Mouse (Mus musculus): ENCODE results near the gene Nup107. TPM values are rescaled to one million over a fixed set of nuclear protein-coding genes. Genes with fewer than 3 reads are reported as not detected.

The Nup107 gene
- polyA plus RNA-seq, 1 experiment from 2014 or later: 95.1 TPM

GRCm38 (mm10) chr10:117756784-117757183 is 35.7 kb downstream of the Nup107 start:
- Histone ChIP-seq H3K36me3 (ENCODE audit: control insufficient read depth, insufficient read depth, low read length) (peaks cover 41% of the 10 kb centered on the region), H3K27ac (ENCODE audit: low read depth, low read length) (no peak overlapping the region), H3K9me3 (ENCODE audit: control insufficient read depth, low read length) (no peaks in the 10 kb centered on the region), H3K4me2 (no peak overlapping the region), H3K4me3 (ENCODE audit: low read depth, low read length) (no peak overlapping the region), H3K4me1 (ENCODE audit: control insufficient read depth, insufficient read depth, low read length) (no peaks in the 10 kb centered on the region), H3K27me3 (ENCODE audit: control insufficient read depth, insufficient read depth, low read length) (no peaks in the 10 kb centered on the region), H3K9ac (ENCODE audit: low read length) (no peak overlapping the region)
- ATAC-seq (ENCODE audit: low FRiP score): no peak
- DNase-seq (ENCODE audit: low spot score, missing footprints): no peak
- 89% methylated on average over 5 of the region's 5 CpGs for WGBS

- Histone ChIP-seq H3K4me3 (ENCODE audit: low read depth, low read length) (no peak overlapping the region), H3K27ac (ENCODE audit: low read depth, low read length) (no peak overlapping the region), H3K9me3 (ENCODE audit: control insufficient read depth, low read length) (no peaks in the 10 kb centered on the region), H3K4me1 (ENCODE audit: control insufficient read depth, insufficient read depth, low read length) (no peaks in the 10 kb centered on the region), H3K36me3 (ENCODE audit: control insufficient read depth, insufficient read depth, low read length) (peaks cover 36% of the 10 kb centered on the region), H3K27me3 (ENCODE audit: control insufficient read depth, insufficient read depth, low read length) (no peaks in the 10 kb centered on the region), H3K9ac (ENCODE audit: low read length) (no peak overlapping the region), H3K4me2 (no peak overlapping the region)
- WGBS: 94% methylated on average over 11 of the region's 11 CpGs
- peak; percentile 23 for DNase-seq (ENCODE audit: low spot score, missing footprints)
- ATAC-seq (ENCODE audit: low FRiP score): no peak
These were observed 36.6 kb downstream of the Nup107 start for GRCm38 (mm10) chr10:117755799-117756467.

- Histone ChIP-seq H3K27me3 (ENCODE audit: control insufficient read depth, insufficient read depth, low read length) (no peaks in the 10 kb centered on the region), H3K27ac (ENCODE audit: low read depth, low read length) (no peak overlapping the region), H3K4me1 (ENCODE audit: control insufficient read depth, insufficient read depth, low read length) (no peaks in the 10 kb centered on the region), H3K9ac (ENCODE audit: low read length) (no peak overlapping the region), H3K4me3 (ENCODE audit: low read depth, low read length) (no peak overlapping the region), H3K9me3 (ENCODE audit: control insufficient read depth, low read length) (no peaks in the 10 kb centered on the region), H3K36me3 (ENCODE audit: control insufficient read depth, insufficient read depth, low read length) (peaks cover 33% of the 10 kb centered on the region), H3K4me2 (no peak overlapping the region)
- whole genome bisulfite sequencing: 94% methylated on average over 13 of the region's 13 CpGs
- ATAC-seq (ENCODE audit: low FRiP score): no peak
- peak; percentile 67 for DNase-seq (ENCODE audit: low spot score, missing footprints)
These were observed 37.3 kb downstream of the Nup107 start for GRCm38 (mm10) chr10:117755086-117755798.

- H3K27me3 ChIP-seq (ENCODE audit: control insufficient read depth, insufficient read depth, low read length): no peaks in the 10 kb centered on the region
- no peak overlapping the region for H3K27ac ChIP-seq (ENCODE audit: low read depth, low read length)
- no peaks in the 10 kb centered on the region for H3K4me1 ChIP-seq (ENCODE audit: control insufficient read depth, insufficient read depth, low read length)
- WGBS: 96% methylated on average over 7 of the region's 7 CpGs
- ATAC-seq (ENCODE audit: low FRiP score) (no peak), DNase-seq (ENCODE audit: low spot score, missing footprints) (no peak)
- no peaks in the 10 kb centered on the region for H3K9me3 ChIP-seq (ENCODE audit: control insufficient read depth, low read length)
- H3K36me3 ChIP-seq (ENCODE audit: control insufficient read depth, insufficient read depth, low read length): peaks cover 35% of the 10 kb centered on the region
- no peak overlapping the region for H3K4me3 ChIP-seq (ENCODE audit: low read depth, low read length)
- H3K9ac ChIP-seq (ENCODE audit: low read length): no peak overlapping the region
- H3K4me2 ChIP-seq: no peak overlapping the region
These were observed 37.9 kb downstream of the Nup107 start for GRCm38 (mm10) chr10:117754609-117754940.

- Histone ChIP-seq H3K27me3 (ENCODE audit: control insufficient read depth, insufficient read depth, low read length) (no peaks in the 10 kb centered on the region), H3K36me3 (ENCODE audit: control insufficient read depth, insufficient read depth, low read length) (peaks cover 33% of the 10 kb centered on the region), H3K4me1 (ENCODE audit: control insufficient read depth, insufficient read depth, low read length) (no peaks in the 10 kb centered on the region), H3K9ac (ENCODE audit: low read length) (no peak overlapping the region), H3K27ac (ENCODE audit: low read depth, low read length) (no peak overlapping the region), H3K9me3 (ENCODE audit: control insufficient read depth, low read length) (no peaks in the 10 kb centered on the region), H3K4me2 (no peak overlapping the region), H3K4me3 (ENCODE audit: low read depth, low read length) (no peak overlapping the region)
- 94% methylated on average over 8 of the region's 8 CpGs for WGBS
- no peak for ATAC-seq (ENCODE audit: low FRiP score)
- DNase-seq (ENCODE audit: low spot score, missing footprints): peak; percentile 37
These were observed 38.5 kb downstream of the Nup107 start for GRCm38 (mm10) chr10:117753711-117754608.

GRCm38 (mm10) chr10:117752851-117753647 is 39.5 kb downstream of the Nup107 start:
- Histone ChIP-seq H3K9ac (ENCODE audit: low read length) (no peak overlapping the region), H3K9me3 (ENCODE audit: control insufficient read depth, low read length) (no peaks in the 10 kb centered on the region), H3K4me1 (ENCODE audit: control insufficient read depth, insufficient read depth, low read length) (no peaks in the 10 kb centered on the region), H3K4me2 (no peak overlapping the region), H3K36me3 (ENCODE audit: control insufficient read depth, insufficient read depth, low read length) (peaks cover 28% of the 10 kb centered on the region), H3K27me3 (ENCODE audit: control insufficient read depth, insufficient read depth, low read length) (no peaks in the 10 kb centered on the region), H3K4me3 (ENCODE audit: low read depth, low read length) (no peak overlapping the region), H3K27ac (ENCODE audit: low read depth, low read length) (no peak overlapping the region)
- no peak for ATAC-seq (ENCODE audit: low FRiP score)
- peak; percentile 73 for DNase-seq (ENCODE audit: low spot score, missing footprints)
- 94% methylated on average over 5 of the region's 5 CpGs for WGBS

- ATAC-seq (ENCODE audit: low FRiP score): no peak
- Histone ChIP-seq H3K36me3 (ENCODE audit: control insufficient read depth, insufficient read depth, low read length) (peaks cover 23% of the 10 kb centered on the region), H3K27me3 (ENCODE audit: control insufficient read depth, insufficient read depth, low read length) (no peaks in the 10 kb centered on the region), H3K9ac (ENCODE audit: low read length) (no peak overlapping the region), H3K4me1 (ENCODE audit: control insufficient read depth, insufficient read depth, low read length) (no peaks in the 10 kb centered on the region), H3K9me3 (ENCODE audit: control insufficient read depth, low read length) (no peaks in the 10 kb centered on the region), H3K4me3 (ENCODE audit: low read depth, low read length) (no peak overlapping the region), H3K4me2 (no peak overlapping the region), H3K27ac (ENCODE audit: low read depth, low read length) (no peak overlapping the region)
- 97% methylated on average over 7 of the region's 7 CpGs for WGBS
- peak; percentile 64 for DNase-seq (ENCODE audit: low spot score, missing footprints)
These were observed 40.1 kb downstream of the Nup107 start for GRCm38 (mm10) chr10:117752304-117752821.

GRCm38 (mm10) chr10:117751744-117752143 is 40.8 kb downstream of the Nup107 start:
- Histone ChIP-seq H3K9ac (ENCODE audit: low read length) (no peak overlapping the region), H3K4me1 (ENCODE audit: control insufficient read depth, insufficient read depth, low read length) (no peaks in the 10 kb centered on the region), H3K36me3 (ENCODE audit: control insufficient read depth, insufficient read depth, low read length) (peaks cover 18% of the 10 kb centered on the region), H3K27me3 (ENCODE audit: control insufficient read depth, insufficient read depth, low read length) (no peaks in the 10 kb centered on the region), H3K27ac (ENCODE audit: low read depth, low read length) (no peak overlapping the region), H3K4me2 (no peak overlapping the region), H3K4me3 (ENCODE audit: low read depth, low read length) (no peak overlapping the region), H3K9me3 (ENCODE audit: control insufficient read depth, low read length) (no peaks in the 10 kb centered on the region)
- WGBS: 93% methylated on average over 6 of the region's 6 CpGs
- no peak for ATAC-seq (ENCODE audit: low FRiP score)
- no peak for DNase-seq (ENCODE audit: low spot score, missing footprints)

All from midbrain, embryonic 11.5 days (tissue).